Mouse (Mus musculus) spleen, adult 2 months (tissue): ENCODE results near the gene Slc5a11. TPM values are rescaled to one million over a fixed set of nuclear protein-coding genes. Genes with fewer than 3 reads are reported as not detected.

ENCODE experiments used
- DNase-seq, 2 experiments: peaks; one replicate each; pipeline versions ENCODE4 v3.0.0 to v3.0.0-alpha.2; 2012 to 2021; ENCODE audit warnings: low spot score in 2 of 2, low read depth in 1 of 2
- H3K27ac ChIP-seq: fragments of 200-500 bp; 2 replicates; pipeline ENCODE4 v1.5.1; 2012; ENCODE audit warnings: low read length, inconsistent platforms; ENCODE audit not compliant: insufficient read depth
- H3K27me3 ChIP-seq: fragments of 200-500 bp; 2 replicates; pipeline ENCODE4 v1.6.1; 2012; ENCODE audit warnings: mild to moderate bottlenecking, moderate library complexity, low read length, inconsistent platforms; ENCODE audit not compliant: control insufficient read depth, insufficient read depth
- H3K36me3 ChIP-seq: fragments of 200-500 bp; 2 replicates; pipeline ENCODE4 v1.6.1; 2012; ENCODE audit warnings: mild to moderate bottlenecking, low read length, inconsistent platforms; ENCODE audit not compliant: control insufficient read depth, insufficient read depth
- H3K4me1 ChIP-seq: fragments of 200-500 bp; 2 replicates; pipeline ENCODE4 v1.6.1; 2011; ENCODE audit warnings: inconsistent platforms; ENCODE audit not compliant: control insufficient read depth, insufficient read depth, insufficient read length
- H3K4me3 ChIP-seq: fragments of 200-500 bp; 2 replicates; pipeline ENCODE4 v1.5.1; 2011; ENCODE audit warnings: mild to moderate bottlenecking, inconsistent platforms; ENCODE audit not compliant: insufficient read depth, insufficient read length; ENCODE audit errors: extremely low read depth
- CTCF ChIP-seq: fragments of 200-500 bp; IDR thresholded peaks from 2 replicates; pipeline ENCODE4 v1.5.1; 2011; ENCODE audit warnings: mild to moderate bottlenecking, inconsistent platforms; ENCODE audit not compliant: insufficient read depth, insufficient read length, insufficient replicate concordance; ENCODE audit errors: extremely low read depth
- POLR2A ChIP-seq: fragments of 200-500 bp; IDR thresholded peaks from 2 replicates; pipeline ENCODE4 v1.6.1; 2011; ENCODE audit warnings: low read depth, low read length, inconsistent platforms
- WGBS: fragments of 180-500 bp; shearing (Covaris S2); methylation state at CpG from one replicate; pipeline ENCODE4 v1.1.7; 2018; 5-methylcytosine and 5-hydroxymethylcytosine counted together
- polyA plus RNA-seq: library from polyadenylated mRNA; depleted of rRNA; stranded (reverse); fragments of >200 nt; gene quantifications from 2 replicates; pipeline ENCODE4 v1.2.3, GENCODE M21; 2012

Gene Slc5a11
- polyA plus RNA-seq, 1 experiment, result 5.0 TPM

- H3K4me3 ChIP-seq, result no peak overlapping the region
- H3K27ac ChIP-seq, result no peak overlapping the region
- no peaks in the 10 kb centered on the region for H3K27me3 ChIP-seq
- TF ChIP-seq POLR2A (no peak), CTCF (no peak)
- WGBS, result 81% methylated on average over 10 of the region's 10 CpGs
- no peak for DNase-seq
- H3K36me3 ChIP-seq, result peaks cover 2% of the 10 kb centered on the region; the same call in 1 of the 2 replicates
- no peaks in the 10 kb centered on the region for H3K4me1 ChIP-seq
Measured at GRCm38 (mm10) chr7:123198695-123199094, 15.9 kb upstream of the Slc5a11 start.

DNA sequence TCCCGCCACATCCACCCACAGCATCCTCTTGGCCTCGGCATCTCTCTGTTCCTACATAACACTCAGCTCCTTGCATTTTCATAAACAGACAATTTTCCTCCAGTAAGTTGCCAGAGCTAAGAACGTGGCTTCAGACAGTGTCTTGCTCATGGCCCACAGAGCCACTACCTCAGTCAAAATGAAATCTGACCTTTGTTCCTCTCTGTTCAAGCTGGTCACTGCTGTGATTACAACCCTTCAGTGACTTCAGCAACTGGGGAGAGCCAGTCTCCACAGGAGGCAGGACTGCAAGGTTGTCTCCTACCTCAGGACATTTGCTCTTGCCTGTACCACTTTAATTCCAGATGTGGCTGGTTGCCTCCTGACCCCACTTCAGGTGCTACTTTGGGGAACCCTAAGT is 15.4 kb upstream of the Slc5a11 start:
- H3K4me1 ChIP-seq, result no peaks in the 10 kb centered on the region
- no peak overlapping the region for H3K27ac ChIP-seq
- 78% methylated on average over 3 of the region's 3 CpGs for WGBS
- no peaks in the 10 kb centered on the region for H3K27me3 ChIP-seq
- DNase-seq, result no peak
- no peak overlapping the region for H3K4me3 ChIP-seq
- TF ChIP-seq CTCF (no peak), POLR2A (no peak)
- peaks cover 2% of the 10 kb centered on the region; the same call in 1 of the 2 replicates for H3K36me3 ChIP-seq

DNA sequence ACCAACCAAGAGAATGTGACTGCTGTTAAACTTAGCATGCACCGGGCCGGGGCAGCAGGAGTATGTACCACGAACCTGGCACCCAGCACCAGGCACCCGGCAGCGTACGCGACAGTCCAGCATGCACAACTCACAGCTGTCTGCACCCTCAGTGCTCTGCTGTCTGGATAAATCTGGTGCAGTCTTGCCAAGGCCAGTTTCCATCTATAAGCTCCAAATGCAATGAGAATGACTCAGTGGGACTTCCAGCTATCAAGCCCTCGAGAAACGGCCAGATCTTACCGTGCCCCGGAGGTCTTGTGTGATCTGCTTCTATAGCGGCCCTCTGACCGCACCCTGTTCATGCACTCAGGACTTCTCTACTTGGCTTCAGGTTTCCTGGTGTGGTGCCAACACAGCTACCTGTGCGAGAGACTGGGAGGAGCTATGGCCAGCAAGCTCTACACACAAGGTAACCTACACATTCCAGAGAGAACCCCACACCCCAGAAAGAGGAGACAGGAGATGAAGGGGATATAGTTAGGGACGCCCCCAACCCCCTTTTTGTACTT is 14.8 kb upstream of the Slc5a11 start:
- no peak overlapping the region for H3K4me3 ChIP-seq
- WGBS, result 91% methylated on average over 15 of the region's 15 CpGs
- H3K4me1 ChIP-seq, result no peaks in the 10 kb centered on the region
- no peak overlapping the region for H3K27ac ChIP-seq
- DNase-seq, result no peak
- TF ChIP-seq CTCF, result no peak
- TF ChIP-seq POLR2A, result no peak
- no peaks in the 10 kb centered on the region for H3K27me3 ChIP-seq
- H3K36me3 ChIP-seq, result no peaks in the 10 kb centered on the region

DNA sequence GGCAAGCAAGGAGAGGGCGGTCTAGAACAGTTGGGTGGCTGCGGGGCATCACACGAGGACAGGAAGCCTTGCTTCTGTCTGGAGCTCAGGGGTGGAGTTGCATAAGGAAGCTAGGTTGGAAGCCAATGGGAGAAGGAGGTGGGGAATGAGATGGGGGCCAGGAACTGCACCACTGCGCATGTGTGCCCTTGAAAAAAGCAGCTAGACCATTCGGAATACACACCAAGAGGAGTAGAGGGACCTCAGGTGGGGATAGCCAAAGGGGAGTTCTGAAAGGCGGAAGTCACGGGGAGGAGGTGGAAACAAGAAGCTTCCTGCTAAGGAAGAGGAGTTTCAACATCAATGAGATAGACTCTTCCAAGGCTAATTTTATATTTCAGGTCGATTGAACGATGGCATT is 13.9 kb upstream of the Slc5a11 start:
- no peaks in the 10 kb centered on the region for H3K27me3 ChIP-seq
- no peak for DNase-seq
- 60% methylated on average over 9 of the region's 9 CpGs for WGBS
- H3K4me1 ChIP-seq, result no peaks in the 10 kb centered on the region
- TF ChIP-seq CTCF, result no peak
- TF ChIP-seq POLR2A, result no peak
- no peaks in the 10 kb centered on the region for H3K36me3 ChIP-seq
- no peak overlapping the region; the same call in 1 of the 2 replicates for H3K27ac ChIP-seq
- no peak overlapping the region for H3K4me3 ChIP-seq

GRCm38 (mm10) chr7:123205261-123205660 is 9.3 kb upstream of the Slc5a11 start:
- Histone ChIP-seq H3K4me1 (no peaks in the 10 kb centered on the region), H3K4me3 (no peak overlapping the region), H3K27me3 (no peaks in the 10 kb centered on the region), H3K36me3 (no peaks in the 10 kb centered on the region), H3K27ac (no peak overlapping the region)
- WGBS, result 17% methylated on average over 14 of the region's 14 CpGs
- DNase-seq, result peak; percentile 14 to 32
- TF ChIP-seq POLR2A (no peak), CTCF (peak; percentile 32; the same call in 1 of the 2 replicates)

DNA sequence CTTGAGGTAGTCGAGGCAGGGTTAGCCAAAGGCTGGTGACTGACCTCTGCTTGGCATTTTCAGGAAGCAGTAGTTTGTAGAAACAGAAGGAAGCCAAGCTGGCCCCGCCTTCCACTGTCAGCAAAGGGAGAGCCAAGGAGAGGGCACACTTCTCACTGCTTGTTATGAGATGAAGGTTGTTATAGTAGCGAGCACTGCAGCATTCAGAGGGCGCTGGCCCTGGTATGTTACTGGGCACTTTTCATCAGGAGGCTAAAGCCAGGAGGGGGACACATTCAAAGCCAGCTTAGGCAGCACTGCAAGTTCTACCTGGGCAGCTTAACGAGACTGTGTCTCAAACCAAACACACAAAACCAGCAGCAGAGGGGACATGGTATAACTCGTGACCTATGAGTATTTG is 7.0 kb upstream of the Slc5a11 start:
- WGBS, result 64% methylated on average over 6 of the region's 6 CpGs
- TF ChIP-seq POLR2A (no peak), CTCF (no peak)
- Histone ChIP-seq H3K27me3 (0 out of 2 replicates have a peak, but pooled peaks cover 1% of the 10 kb centered on the region), H3K4me3 (no peak overlapping the region), H3K4me1 (no peaks in the 10 kb centered on the region), H3K36me3 (no peaks in the 10 kb centered on the region), H3K27ac (no peak overlapping the region)
- DNase-seq, result no peak

DNA sequence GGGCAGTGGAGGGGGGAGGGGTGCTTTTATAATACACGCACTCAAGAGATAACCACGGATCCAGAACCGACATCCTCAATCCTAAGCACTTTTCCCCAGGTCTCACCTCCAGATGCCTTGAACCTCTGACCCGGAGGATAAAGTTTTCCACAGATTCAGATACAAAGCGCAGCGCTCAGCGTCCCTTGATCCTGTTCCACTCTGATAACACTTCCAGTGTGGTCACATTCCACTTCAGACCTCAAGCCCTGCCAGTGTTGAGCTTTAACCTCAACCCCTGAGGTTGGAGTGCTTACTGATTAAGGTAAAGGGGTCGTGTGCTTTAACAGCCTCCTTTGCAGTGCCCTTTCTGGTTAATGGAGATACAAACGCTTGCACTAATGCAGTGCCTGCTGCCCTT is 4.7 kb upstream of the Slc5a11 start:
- H3K36me3 ChIP-seq, result no peaks in the 10 kb centered on the region
- H3K27ac ChIP-seq, result no peak overlapping the region
- H3K27me3 ChIP-seq, result 0 out of 2 replicates have a peak, but pooled peaks cover 1% of the 10 kb centered on the region
- no peak overlapping the region for H3K4me3 ChIP-seq
- TF ChIP-seq POLR2A (no peak), CTCF (no peak)
- no peak for DNase-seq
- no peaks in the 10 kb centered on the region for H3K4me1 ChIP-seq
- 80% methylated on average over 9 of the region's 9 CpGs for WGBS
